Mouse (Mus musculus) left cerebral cortex, adult 8-10 months (tissue): ENCODE measurements around the gene 1810046K07Rik. TPM values are rescaled to one million over a fixed set of nuclear protein-coding genes. Genes with fewer than 3 reads are reported as not detected.
A peak's percentile ranks its signal among the peaks of the same experiment; 100 is the strongest.

Experiments used
- DNase-seq, 2 experiments: peaks; one replicate each; pipeline ENCODE4 v3.0.0; 2022; ENCODE audit warnings: low spot score in 2 of 2
- total RNA-seq, 4 experiments: library from RNA; stranded (reverse); gene quantifications; 2 replicates each; pipeline ENCODE4 v1.2.4; 2022

The 1810046K07Rik gene
- total RNA-seq, 4 experiments from 2014 or later, result not detected

DNA sequence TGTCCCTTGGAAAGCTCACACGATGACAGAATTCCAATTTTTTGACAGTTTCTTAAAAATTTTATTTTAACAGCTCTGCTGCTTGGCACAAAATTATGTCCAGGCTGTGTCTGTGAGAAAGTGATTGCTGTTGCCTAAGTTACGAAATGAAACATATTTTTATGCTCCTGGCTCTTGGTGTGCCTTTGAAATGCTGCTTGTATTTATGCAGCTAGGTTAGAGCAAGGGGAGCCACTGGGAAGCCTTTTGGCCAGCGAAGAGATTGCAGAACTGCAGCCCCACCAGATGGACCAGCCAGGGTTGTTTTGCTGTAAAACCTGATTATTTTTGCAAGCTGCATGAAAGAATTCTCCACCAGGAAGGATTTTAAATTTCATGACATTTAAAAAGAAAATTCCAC is 23.6 kb downstream of the 1810046K07Rik start:
- peak in 1 of 2 experiments; percentile 33 for DNase-seq

- DNase-seq, result no peak
Measured at GRCm38 (mm10) chr9:51303980-51304379, 24.7 kb downstream of the 1810046K07Rik start.

DNA sequence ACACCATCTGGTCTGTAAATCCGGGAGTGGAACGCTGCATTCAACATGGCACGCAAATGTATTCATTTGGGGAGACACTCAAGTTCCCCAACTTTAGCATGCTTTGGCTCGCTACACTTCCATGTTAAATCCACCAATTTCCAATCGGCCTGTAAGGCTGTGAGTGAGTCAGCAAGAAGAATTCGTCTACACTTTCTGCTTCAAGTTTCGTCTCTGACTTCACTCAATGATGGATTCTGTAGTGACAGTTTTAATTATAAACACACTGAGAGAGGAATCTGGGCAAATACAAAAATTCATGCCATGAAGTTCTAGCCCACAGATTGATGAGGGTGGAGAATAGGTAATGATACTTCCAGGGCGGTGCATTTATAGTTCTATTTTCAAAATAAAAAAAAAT is 35.2 kb downstream of the 1810046K07Rik start:
- no peak for DNase-seq

GRCm38 (mm10) chr9:51292674-51293073 is 36.0 kb downstream of the 1810046K07Rik start:
- peak; percentile 44 to 53 for DNase-seq

GRCm38 (mm10) chr9:51290980-51291379 is 37.7 kb downstream of the 1810046K07Rik start:
- no peak for DNase-seq

DNA sequence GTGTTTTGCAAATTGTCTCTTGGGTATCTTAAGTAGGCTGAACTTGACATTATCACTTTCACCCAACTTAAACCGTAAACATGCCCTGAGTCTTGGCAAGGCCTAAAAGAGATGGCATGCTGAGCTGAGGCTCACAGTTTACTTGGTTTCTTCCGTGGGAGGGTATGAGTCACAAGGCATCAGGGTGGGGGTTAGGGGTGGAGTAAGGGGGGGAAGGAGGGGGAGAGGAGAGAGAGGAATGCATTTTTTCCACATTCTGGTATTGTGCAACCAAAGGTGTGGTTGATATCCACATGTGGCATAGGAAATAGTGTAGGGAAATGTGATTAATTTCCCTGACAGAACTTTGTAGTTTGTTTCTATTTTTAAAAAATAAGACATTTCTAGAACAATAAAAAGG is 42.6 kb downstream of the 1810046K07Rik start:
- no peak for DNase-seq

DNA sequence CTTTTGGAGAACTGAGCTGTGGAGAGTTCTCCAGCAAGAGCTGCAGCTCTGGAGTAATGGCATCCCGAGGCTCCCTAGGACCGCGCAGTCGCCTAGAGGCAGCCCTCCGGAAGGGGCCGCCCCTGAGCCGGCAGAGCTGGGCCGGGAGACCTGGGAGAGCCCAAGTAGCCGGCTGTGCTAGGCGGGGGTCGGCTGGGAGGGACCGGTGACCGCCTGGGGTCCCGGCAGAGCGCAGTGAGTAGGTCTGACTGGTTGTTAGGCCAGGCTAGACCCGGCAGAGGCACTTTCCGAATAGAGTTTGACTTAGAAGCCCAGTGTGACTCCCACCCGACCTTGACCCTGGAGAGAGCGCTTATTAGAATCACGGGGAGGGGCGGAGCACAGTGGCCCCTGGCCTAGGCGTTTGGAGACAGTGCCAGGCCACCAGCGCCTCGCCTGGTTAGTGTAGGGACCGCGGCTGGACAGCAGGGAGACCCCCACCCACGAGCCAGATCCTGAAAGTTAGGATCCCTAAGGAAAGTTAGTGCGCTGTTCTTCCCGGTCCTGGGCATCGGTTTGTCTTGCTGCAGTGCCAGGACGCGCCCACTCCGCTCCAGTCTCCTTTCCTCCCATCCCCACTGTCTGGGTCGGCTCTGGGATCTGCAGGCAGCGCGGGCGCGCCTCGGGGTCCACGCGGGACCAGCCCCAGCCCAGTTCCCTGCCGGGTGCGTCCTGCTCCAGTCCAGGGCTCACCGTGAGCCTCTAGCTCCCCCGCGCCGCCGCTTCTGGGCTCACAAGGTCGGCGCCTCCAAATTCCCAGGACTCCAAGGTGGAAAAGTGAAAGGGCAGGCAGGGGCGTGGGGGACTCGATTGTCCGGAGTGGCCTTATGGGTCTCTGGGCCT is 50.0 kb downstream of the 1810046K07Rik start, which contains the start of gene Colca2:
Colca2 (minus strand) TSS at position 70 of the 882 bp plus-strand sequence.
- peak; percentile 25 to 28 for DNase-seq

DNA sequence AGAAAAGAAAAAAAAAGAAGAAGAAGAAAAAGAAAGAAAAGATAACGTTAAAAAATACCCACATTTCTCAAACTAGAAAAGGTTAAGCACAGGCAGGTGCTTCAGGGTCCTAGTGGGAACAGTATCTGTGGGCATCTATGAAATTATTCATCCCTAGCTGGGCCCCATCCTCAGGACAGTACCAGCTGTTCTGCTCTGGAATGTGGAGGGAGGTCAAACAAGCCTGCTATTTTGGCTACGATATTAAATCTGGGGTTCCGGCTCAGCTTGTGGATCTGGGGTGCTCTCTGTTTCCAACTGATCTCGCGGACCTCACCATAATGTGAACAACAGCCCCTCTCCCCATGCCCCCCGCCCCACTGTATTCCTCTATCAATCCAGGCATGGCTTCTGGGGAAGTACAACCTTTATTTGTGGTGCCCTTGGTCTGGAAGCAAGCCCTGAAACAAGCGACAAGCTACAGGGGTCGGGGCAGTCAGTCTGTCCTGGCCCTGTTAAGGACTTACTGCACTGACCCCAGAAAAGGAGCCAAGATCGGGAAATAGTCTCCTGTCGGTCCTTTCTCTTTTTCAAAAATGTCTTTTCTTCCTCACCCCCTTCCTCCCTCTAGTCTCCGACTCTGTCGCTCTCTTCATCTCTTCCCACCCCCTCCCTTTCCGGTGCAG is 50.8 kb downstream of the 1810046K07Rik start:
- DNase-seq, result no peak

GRCm38 (mm10) chr9:51274678-51275077 is 54.0 kb downstream of the 1810046K07Rik start:
- DNase-seq, result no peak

GRCm38 (mm10) chr9:51273581-51274154 is 55.0 kb downstream of the 1810046K07Rik start:
- no peak for DNase-seq

DNA sequence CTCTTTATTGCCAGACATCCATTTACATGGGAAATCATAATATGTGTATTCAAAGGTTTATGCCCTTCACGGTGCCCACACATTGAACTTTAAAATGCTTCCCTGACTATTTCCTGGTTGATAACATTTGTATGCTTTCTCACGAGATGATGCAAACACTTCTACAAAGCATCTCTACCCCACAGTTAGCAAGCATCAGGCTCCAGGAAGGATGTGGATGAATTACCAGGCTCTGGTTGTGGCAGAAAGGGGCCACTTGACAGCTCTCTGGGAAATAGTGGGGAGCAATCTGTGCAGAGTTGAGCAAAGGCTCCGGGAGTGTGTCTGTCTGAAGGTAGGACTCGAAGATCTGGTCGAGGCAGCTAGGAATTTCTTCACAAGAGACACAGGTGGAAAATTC is 56.6 kb downstream of the 1810046K07Rik start:
- DNase-seq, result no peak

DNA sequence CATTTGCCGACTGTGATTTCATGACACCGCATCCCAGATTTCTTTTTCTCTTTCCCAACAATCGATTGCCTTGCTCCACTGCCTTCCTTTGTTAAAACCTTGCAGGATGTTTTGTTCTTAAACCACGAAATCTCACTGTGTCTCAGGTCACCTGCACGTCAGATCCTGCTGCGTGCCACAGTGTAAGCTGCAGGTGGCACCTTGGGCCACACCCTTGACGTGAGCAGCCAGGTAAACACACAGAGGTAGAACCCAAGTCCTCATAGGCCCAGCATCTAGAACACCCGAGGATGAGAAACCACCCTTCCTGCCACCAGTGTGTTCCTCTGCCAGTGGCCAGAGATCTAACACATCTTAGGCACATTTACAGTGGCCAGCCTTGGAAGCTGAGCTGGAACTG is 57.6 kb downstream of the 1810046K07Rik start:
- no peak for DNase-seq

- DNase-seq, result no peak
Measured at GRCm38 (mm10) chr9:51268852-51269251, 59.9 kb downstream of the 1810046K07Rik start.

GRCm38 (mm10) chr9:51258426-51258825 is 70.3 kb downstream of the 1810046K07Rik start:
- no peak for DNase-seq

DNA sequence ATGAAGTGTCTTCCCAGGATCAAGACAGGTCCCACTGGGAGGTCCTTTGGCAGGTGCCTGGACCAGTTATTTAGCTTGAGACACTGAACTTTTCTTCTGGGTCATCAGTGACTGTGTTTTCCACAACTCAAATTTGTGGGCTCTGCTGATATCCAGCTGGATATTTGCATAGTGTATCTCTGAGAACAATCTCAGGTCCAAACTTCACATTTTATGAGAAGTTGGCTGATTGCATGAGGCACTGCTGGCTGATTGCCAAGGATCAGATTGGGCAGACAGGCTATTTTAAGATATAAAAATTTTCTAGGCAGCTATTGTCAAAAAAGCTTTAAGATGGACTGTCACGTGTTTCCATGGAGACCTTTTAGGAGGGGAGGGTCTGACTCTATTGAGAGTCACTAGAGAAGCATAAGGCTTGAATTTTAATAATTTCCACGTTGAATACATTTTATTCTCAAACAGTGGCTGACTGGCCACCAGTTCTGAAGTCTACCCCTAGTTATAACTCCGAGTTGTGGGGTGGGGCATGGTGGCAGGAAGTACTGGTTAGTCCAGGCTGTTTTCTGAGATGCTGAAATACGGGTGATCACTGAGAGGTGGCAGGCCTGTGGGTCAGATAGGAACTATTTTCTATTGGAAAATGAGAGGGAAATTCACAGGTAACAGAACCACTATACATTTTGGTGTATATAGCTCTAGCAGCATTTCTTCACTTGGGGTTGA is 71.8 kb downstream of the 1810046K07Rik start:
- DNase-seq, result no peak

Other genes with a start within 250 kb of the 1810046K07Rik start
- under 1 TPM in 1 of 4 experiments, not detected in 3; 0.39 TPM for gene 4833427G06Rik, start 226.8 kb downstream of the 1810046K07Rik start, total RNA-seq
- gene Gm32742, start 163.4 kb downstream of the 1810046K07Rik start, total RNA-seq, result not detected
- under 1 TPM in 1 of 4 experiments, not detected in 3; 0.20 TPM for gene Pou2af1, start 115.2 kb downstream of the 1810046K07Rik start, total RNA-seq
- 1 to 10 TPM in 2 of 4 experiments, under 1 TPM in 2; 0.80 to 1.2 (median 1.0) TPM for gene Colca2, start 50.3 kb downstream of the 1810046K07Rik start, total RNA-seq